Mouse (Mus musculus) E14TG2a.4 (cell line): ENCODE measurements at regions not wholly inside any gene's neighbourhood (a gene's known extent, or its start where the extent isn't known, plus 50 kb on each side); places are given as distances from the start of the nearest gene placed in this dataset.

Experiments used
- CTCF ChIP-seq: conservative IDR thresholded peaks from 2 replicates; pipeline ENCODE4 v1.5.1; 2014; ENCODE audit warnings: low read length
- POU5F1 ChIP-seq: IDR thresholded peaks from 2 replicates; pipeline ENCODE4 v1.6.1; 2014; ENCODE audit warnings: low read length, borderline replicate concordance

- no peak for TF ChIP-seq CTCF
- no peak for TF ChIP-seq POU5F1
Measured at GRCm38 (mm10) chr1:121034761-121035393, 297.5 kb downstream of the Insig2 start.
